Mouse (Mus musculus) heart, embryonic 14.5 days (tissue): ENCODE data around the gene Ryr3. TPM values are rescaled to one million over a fixed set of nuclear protein-coding genes. Genes with fewer than 3 reads are reported as not detected.

Experiments
- ATAC-seq: fragments of 200-750 bp; cut with Nextera tagmentation; 2 replicates; pipeline ENCODE4 v1.8.0; 2017; ENCODE audit warnings: low read depth, moderate TSS enrichment; ENCODE audit not compliant: insufficient number of reproducible peaks, insufficient read depth, low FRiP score
- H3K27ac ChIP-seq, 2 experiments: fragments of 200-500 bp in 1 of 2; fragments of 300-500 bp in 1 of 2; sonication (generic) in 1 of 2; replicated peaks in 1 of 2; 2 replicates each; pipeline ENCODE4 v1.5.1; 2012 to 2014; ENCODE audit warnings: low read depth in 2 of 2, low read length in 2 of 2, control low read depth in 1 of 2, mild to moderate bottlenecking in 1 of 2, mixed read lengths in 1 of 2; ENCODE audit not compliant: control insufficient read depth in 1 of 2, insufficient read depth in 1 of 2
- H3K27me3 ChIP-seq: fragments of 300-500 bp; sonication (generic); 2 replicates; pipeline ENCODE4 v1.6.1; 2014; ENCODE audit warnings: mild to moderate bottlenecking, low read length, control low read depth; ENCODE audit not compliant: control insufficient read depth, insufficient read depth
- H3K36me3 ChIP-seq: fragments of 300-500 bp; sonication (generic); 2 replicates; pipeline ENCODE4 v1.6.1; 2014; ENCODE audit warnings: mild to moderate bottlenecking, control low read depth, low read length, mixed read lengths; ENCODE audit not compliant: control insufficient read depth, insufficient read depth
- H3K4me1 ChIP-seq, 2 experiments: fragments of 200-500 bp in 1 of 2; fragments of 300-500 bp in 1 of 2; sonication (generic) in 1 of 2; 2 replicates each; pipeline ENCODE4 v1.6.1; 2012 to 2014; ENCODE audit warnings: low read length in 2 of 2, control low read depth in 1 of 2, mixed read lengths in 1 of 2; ENCODE audit not compliant: control insufficient read depth in 2 of 2, insufficient read depth in 2 of 2
- H3K4me2 ChIP-seq: fragments of 300-500 bp; sonication (generic); 2 replicates; pipeline ENCODE4 v1.6.1; 2014; ENCODE audit warnings: mild to moderate bottlenecking, low read length
- H3K4me3 ChIP-seq, 2 experiments: fragments of 200-500 bp in 1 of 2; fragments of 300-500 bp in 1 of 2; sonication (generic) in 1 of 2; 2 replicates each; pipeline ENCODE4 v1.5.1; 2012 to 2014; ENCODE audit warnings: low read length in 2 of 2, mild to moderate bottlenecking in 2 of 2, control low read depth in 1 of 2, low read depth in 1 of 2, moderate library complexity in 1 of 2; ENCODE audit not compliant: control insufficient read depth in 1 of 2, insufficient read depth in 1 of 2
- H3K9ac ChIP-seq: fragments of 300-500 bp; sonication (generic); 2 replicates; pipeline ENCODE4 v1.6.1; 2014; ENCODE audit warnings: mild to moderate bottlenecking, low read length
- H3K9me3 ChIP-seq: fragments of 300-500 bp; sonication (generic); 2 replicates; pipeline ENCODE4 v1.6.1; 2016; ENCODE audit warnings: low read length, control low read depth; ENCODE audit not compliant: control insufficient read depth
- WGBS: fragments of 180-500 bp; shearing (Covaris S2); extraction: QIAGEN DNeasy Blood & Tissue Kit; methylation state at CpG from one replicate; pipeline ENCODE4 v1.1.7; 2014; 5-methylcytosine and 5-hydroxymethylcytosine counted together
- polyA plus RNA-seq: library from polyadenylated mRNA; unstranded; fragments of >200 nt; fragmentation: Nextera tagmentation; extraction: Ambion mirVana; gene quantifications from 2 replicates; pipeline ENCODE4 v1.2.1, GENCODE M21; 2014

Ryr3 gene
- polyA plus RNA-seq, 1 experiment from 2014 or later, result 6.6 TPM

DNA sequence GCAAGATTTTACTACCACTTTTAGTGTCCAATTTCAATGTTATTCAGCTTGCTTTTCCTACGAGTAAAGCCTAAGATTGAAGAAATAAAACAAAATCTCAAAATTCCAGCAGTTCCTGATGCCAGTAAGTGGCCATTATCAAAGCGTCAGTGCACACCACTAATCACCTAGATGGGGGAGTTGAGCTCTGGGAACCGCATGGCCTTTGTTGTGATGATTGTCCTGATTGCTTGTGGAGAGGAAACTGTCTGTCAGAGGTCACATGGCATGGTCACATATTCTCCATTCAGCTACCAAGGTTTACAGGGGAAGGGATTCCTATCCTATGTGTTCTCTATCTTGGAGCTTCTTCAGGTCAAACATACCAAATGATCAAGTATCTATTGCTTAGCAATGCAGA, 399.9 kb downstream of the Ryr3 start:
- Histone ChIP-seq H3K27me3 (no peaks in the 10 kb centered on the region), H3K36me3 (no peaks in the 10 kb centered on the region), H3K9ac (no peak overlapping the region), H3K4me3 (no peak overlapping the region), H3K4me1 (no peaks in the 10 kb centered on the region), H3K9me3 (no peaks in the 10 kb centered on the region), H3K27ac (no peak overlapping the region), H3K4me2 (no peak overlapping the region)
- 48% methylated on average over 3 of the region's 3 CpGs for WGBS
- no peak for ATAC-seq

DNA sequence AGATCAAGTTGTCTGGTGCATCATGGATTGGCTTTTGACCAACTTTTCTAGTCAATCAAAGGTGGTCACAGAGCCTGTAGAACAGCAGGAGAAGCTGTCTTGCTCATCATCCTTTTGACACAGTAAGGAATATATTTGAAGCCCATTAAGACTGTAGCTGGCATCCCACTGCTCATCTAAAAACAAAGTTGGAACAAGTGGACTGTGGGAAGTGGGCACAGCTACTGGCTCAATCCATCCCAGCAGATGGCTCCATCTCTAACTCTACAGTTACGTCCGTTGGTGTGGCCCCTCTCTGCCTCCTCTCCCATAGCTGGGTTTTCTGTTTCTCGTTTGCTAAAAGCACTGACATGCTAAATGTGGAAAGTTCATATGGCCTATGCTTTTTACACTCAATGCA, 400.9 kb downstream of the Ryr3 start:
- Histone ChIP-seq H3K4me1 (no peaks in the 10 kb centered on the region), H3K4me2 (no peak overlapping the region), H3K27ac (no peak overlapping the region), H3K9me3 (no peaks in the 10 kb centered on the region), H3K4me3 (no peak overlapping the region), H3K27me3 (no peaks in the 10 kb centered on the region), H3K9ac (no peak overlapping the region), H3K36me3 (no peaks in the 10 kb centered on the region)
- WGBS, result 76% methylated on average over 3 of the region's 3 CpGs
- ATAC-seq, result no peak

DNA sequence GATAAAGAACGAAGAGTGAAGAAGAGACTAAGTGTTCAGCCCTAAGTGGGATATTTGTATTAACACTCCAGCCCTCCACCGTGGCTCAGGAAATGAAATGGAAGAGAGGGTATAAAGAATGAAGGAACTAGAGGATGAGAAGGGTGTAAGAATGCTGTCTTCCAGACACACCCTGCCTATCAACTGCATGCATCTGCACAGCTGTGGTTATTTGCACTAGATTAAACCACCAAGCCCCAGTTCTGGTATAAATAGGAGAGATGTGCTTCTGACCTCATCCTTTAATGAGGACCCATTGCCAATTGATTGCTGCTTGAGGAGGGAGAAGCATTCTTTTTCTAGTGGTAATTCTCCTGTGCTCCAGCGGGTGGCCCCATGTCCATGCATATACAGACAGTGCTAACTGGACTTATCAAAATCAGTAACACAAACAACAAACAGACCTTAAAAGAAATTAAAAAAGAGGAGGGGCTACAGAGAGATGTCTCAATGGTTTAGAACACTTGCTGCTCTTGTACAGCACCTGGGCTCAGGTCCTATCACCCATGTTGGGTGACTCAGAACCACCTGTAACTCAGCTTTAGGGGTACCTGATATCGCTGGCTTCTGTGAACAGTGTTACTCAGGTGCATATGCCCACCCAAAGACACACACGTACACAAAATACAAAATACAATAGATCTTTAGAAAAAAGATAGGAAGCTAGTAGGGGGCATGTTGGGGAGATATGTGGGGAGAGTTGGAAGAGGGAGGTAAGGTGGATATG, 404.1 kb downstream of the Ryr3 start:
- ATAC-seq, result no peak
- H3K4me3 ChIP-seq, result no peak overlapping the region

DNA sequence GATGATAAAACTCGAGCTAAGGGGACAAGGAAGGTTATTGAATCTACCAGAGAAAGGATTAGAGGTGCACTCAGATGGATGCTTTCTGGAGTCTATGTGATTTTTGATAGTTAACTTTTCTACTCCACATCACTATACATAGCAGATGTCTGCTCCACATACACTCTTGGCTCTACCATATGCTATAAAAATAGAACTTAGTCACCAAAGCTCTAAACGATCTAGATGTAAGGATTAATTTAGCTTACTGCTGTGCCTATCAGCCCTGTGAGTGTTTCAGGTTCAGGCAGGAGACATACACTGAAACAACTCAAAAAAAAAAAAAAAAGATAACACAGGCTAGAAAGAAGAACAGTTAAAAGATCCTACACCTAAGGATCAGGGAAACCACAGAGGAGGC, 410.9 kb downstream of the Ryr3 start:
- H3K36me3 ChIP-seq, result no peaks in the 10 kb centered on the region
- no peak overlapping the region for H3K9ac ChIP-seq
- WGBS, result 47% methylated on average over 2 of the region's 2 CpGs
- H3K4me1 ChIP-seq, result no peaks in the 10 kb centered on the region
- no peaks in the 10 kb centered on the region for H3K27me3 ChIP-seq
- no peak overlapping the region for H3K27ac ChIP-seq
- no peaks in the 10 kb centered on the region for H3K9me3 ChIP-seq
- no peak overlapping the region for H3K4me3 ChIP-seq
- H3K4me2 ChIP-seq, result no peak overlapping the region
- no peak for ATAC-seq

More for the DNA sequence above, 404.1 kb downstream of the Ryr3 start:
- Histone ChIP-seq H3K36me3 (no peaks in the 10 kb centered on the region), H3K27me3 (no peaks in the 10 kb centered on the region), H3K4me1 (no peaks in the 10 kb centered on the region), H3K9me3 (no peaks in the 10 kb centered on the region), H3K4me2 (no peak overlapping the region), H3K27ac (no peak overlapping the region), H3K9ac (no peak overlapping the region)
- WGBS, result 59% methylated on average over 5 of the region's 5 CpGs

DNA sequence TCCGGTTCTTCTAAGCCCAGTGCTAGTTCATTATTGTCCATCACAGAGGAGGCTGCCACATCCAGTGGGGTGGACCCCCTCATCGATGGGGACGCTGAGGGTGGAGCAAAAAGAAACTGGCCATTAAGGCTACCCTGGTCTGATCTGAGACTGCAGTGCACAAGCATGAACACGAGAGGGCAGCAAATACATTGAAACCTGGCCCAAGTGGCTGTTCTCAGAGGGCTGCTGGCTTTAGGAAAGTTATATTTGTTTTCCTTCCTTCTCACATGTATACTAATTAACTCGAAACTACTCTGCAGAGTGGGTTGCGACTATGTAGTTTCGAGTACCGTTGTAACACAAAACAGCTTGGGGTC, 416.9 kb downstream of the Ryr3 start:
- H3K36me3 ChIP-seq, result no peaks in the 10 kb centered on the region
- no peak overlapping the region for H3K4me3 ChIP-seq
- no peaks in the 10 kb centered on the region for H3K27me3 ChIP-seq
- H3K9me3 ChIP-seq, result no peaks in the 10 kb centered on the region
- peak overlapping the region; percentile 21; the same call in 1 of the 2 replicates for H3K4me2 ChIP-seq
- no peak overlapping the region for H3K27ac ChIP-seq
- no peaks in the 10 kb centered on the region for H3K4me1 ChIP-seq
- ATAC-seq, result no peak
- WGBS, result 14% methylated on average over 8 of the region's 8 CpGs
- no peak overlapping the region for H3K9ac ChIP-seq

DNA sequence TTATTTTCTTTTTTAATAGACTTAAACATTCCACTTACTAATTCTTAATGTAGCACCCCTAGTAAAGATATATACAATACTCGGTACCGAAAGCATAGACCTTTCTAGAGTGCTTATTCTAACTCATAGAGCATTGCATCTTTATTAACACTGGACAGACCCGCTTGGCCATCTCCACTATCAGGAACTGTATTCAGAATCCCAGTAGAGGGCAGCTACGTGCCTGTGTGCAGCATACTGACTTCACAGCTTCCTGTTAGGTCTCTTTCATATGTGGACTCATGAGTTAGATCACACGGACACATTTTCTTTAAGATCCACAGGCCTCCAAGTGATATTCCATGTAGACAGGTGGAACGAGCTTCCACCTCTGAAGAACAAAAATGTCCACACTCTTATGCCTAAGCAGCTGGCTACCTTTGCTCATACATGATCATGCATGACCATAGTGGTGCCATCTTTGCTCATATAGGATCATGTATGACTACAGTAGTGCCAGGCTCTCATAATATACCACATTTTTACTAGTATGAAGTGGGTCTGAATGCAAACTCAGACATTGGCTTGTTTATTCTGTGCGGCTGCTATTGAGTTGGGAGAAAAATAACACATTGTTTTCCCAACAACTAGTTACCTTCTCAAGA, 417.4 kb downstream of the Ryr3 start:
- Histone ChIP-seq H3K9ac (no peak overlapping the region), H3K4me3 (no peak overlapping the region), H3K4me2 (0 out of 2 replicates have a peak overlapping the region, but pooled peaks have one; percentile 21), H3K36me3 (no peaks in the 10 kb centered on the region), H3K4me1 (no peaks in the 10 kb centered on the region), H3K27ac (no peak overlapping the region), H3K9me3 (no peaks in the 10 kb centered on the region), H3K27me3 (no peaks in the 10 kb centered on the region)
- no peak for ATAC-seq
- WGBS, result 78% methylated on average over 7 of the region's 7 CpGs

DNA sequence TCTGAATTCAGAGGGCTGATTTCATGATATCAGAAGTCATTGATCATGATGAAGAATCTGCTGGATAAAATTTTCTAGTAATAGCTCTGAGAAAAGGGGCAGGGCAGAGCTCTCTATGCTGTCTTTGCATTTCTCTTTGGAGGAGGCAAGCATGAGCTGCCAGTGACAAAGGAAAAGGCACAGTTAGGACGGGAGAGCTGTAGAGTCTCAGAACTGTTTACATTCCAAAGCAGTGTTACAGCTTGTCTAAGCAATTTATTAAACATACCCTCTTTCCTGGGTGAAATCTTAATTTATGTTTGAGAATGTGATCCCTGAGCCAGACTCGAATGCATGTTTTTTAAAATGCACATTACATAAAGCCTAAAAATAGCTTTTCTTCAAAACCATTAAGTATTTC, 435.3 kb downstream of the Ryr3 start:
- no peak for ATAC-seq
- 37% methylated on average over 2 of the region's 2 CpGs for WGBS

More for the DNA sequence above, 435.3 kb downstream of the Ryr3 start:
- H3K4me1 ChIP-seq, result no peaks in the 10 kb centered on the region
- H3K4me2 ChIP-seq, result no peak overlapping the region
- H3K9ac ChIP-seq, result no peak overlapping the region
- H3K27ac ChIP-seq, result no peak overlapping the region
- no peak overlapping the region for H3K4me3 ChIP-seq
- no peaks in the 10 kb centered on the region for H3K9me3 ChIP-seq
- H3K27me3 ChIP-seq, result no peaks in the 10 kb centered on the region
- no peaks in the 10 kb centered on the region for H3K36me3 ChIP-seq
